Mouse (Mus musculus) spleen, postnatal 14 days (tissue): ENCODE results near the gene Rem1.
"Not testable (repeated sequence)": the region's sequence is repeated elsewhere in the genome, so short reads cannot be mapped to it uniquely, and the experiment has no call there.

ENCODE experiments used
- DNase-seq, 2 experiments: peaks; one replicate each; pipeline ENCODE4 v3.0.0; 2021 to 2022; ENCODE audit warnings: low spot score in 2 of 2

Rem1 gene

DNA sequence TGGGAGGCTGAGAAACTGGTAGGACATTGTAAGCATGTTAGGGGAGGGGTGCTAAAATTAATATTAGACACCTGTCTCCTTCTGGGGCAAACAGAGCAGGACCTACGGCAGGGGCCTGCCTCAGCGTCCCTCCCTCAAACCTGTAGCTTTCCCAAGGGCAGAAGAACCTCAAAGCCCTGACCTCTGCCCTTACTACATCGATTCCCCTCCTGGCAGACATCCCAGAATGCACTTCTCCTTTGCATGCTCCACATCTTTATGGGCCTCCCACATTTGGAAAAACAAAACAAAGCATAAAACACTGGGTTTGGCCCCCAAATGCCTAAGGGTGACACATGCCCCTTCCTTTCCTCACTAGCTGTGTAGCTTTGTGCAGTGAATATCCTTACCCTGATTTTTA lies 2.5 kb downstream of the Rem1 start:
- no peak for DNase-seq

DNA sequence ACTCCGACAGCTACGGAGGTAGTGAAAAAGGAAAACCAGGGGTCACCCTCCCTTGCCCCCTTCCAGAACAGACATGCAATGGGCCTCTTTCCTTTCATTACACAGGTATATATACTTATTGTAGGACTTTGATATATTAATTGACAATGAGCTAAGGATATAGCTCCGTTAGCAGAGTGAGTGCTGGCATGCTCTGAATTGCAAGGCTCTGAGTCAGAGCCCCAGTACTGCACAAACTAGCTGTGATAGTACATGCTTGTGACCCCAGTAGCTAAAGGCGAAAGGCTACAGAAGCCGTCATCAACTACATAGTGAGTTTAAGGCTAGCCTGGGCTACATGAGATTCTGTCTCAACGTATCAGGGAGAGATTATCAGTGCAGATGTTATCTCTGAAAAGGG lies 3.2 kb downstream of the Rem1 start:
- no peak for DNase-seq

DNA sequence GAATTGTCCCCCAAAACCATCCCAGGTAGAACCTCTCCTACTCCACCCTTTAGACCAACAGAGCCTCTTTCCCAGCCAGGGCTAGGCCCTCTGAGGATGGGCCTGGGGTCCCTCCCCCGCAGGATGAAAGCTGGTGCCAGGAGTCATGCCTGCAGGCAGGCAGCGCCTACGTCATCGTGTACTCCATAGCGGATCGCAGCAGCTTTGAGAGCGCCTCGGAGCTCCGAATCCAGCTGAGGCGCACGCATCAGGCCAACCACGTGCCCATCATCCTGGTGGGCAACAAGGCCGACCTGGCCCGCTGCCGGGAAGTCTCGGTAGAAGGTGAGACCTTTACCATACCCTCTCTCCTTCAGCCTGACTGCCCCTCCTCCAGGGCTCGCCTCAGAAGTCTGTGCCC lies 6.6 kb downstream of the Rem1 start:
- DNase-seq, result no peak

DNA sequence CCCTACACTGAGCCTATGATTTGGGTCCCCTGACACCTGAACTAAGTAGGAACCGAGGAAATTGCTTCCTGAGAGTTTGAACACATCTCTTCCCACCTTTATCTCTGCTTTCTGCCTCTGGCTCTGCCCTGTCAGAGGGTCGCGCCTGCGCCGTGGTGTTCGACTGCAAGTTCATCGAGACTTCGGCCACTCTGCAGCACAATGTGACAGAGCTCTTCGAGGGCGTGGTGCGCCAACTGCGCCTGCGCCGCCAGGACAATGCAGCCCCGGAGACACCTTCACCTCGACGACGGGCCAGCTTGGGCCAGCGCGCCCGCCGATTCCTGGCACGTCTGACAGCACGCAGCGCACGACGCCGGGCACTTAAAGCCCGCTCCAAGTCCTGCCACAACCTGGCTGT lies 7.6 kb downstream of the Rem1 start:
- no peak for DNase-seq

DNA sequence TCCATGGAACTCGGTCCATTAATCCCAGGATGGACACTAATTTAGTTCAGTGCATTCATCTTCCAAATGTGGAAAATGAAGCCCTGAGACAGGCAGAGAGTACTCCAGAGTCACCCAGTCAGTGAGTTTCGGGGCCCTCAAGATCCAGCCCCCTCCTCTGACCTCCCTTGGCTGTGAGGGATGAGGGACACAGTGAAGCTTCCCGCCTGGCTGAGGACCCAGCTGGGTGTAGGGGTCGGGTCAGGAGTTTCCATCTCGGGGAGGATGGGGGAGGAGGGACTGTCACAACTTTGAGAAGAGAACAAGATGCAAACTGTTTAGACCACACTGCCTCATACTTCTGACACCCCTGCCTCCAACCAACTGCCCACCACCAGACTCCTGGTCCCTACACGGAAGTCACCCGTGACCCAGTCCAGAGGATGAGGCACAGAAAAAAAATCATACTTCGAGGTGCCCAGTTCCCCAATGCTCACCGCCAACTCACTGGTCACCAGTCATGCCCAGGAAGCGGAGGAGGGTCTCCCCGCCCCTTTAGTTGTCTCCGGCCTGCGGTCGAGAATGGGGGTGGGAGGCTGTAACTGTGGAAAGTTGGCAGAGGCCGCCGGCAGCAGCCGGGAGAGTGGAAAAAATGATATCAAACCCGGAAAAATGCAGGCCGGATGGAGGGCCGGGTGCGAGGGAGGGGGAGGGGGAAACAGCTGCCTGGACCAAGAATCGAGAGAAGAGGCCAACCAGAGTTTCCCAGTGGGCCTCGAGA lies 9.7 kb downstream of the Rem1 start:
- DNase-seq, result no peak

DNA sequence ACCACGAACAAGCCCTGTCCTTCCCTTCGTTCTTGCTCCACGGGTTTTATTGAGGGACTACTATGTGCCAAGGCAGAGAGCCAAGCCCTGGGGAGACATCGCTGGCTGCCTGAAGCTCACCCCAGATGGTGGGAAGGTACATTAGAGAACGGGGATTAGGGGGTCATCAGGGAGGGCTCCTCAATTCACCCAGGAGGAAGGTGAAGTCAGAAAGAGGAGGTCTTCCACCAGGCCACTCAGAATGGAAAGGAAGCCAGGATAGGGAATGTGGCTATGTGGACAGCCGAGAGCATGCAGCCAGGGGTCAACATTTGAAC lies 10.2 kb downstream of the Rem1 start:
- DNase-seq, result no peak

DNA sequence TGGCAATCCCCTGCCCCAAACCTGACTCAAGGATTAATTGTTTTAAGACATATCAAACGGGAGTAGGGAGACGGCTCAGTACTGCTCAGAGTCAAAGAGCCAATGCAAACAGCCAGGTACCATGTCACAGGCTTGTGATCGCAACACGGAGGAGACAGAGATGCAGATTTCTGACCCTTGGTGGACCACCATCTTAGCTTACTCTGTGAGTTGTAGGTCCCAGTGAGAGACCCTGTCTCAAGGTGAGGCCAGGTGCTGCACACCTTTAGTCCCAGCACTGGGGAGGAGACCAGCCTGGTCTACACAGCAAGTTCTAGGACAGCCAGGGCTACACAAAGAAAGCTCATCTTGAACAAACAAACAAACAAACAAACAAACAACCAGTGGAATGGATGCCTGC lies 10.6 kb downstream of the Rem1 start:
- no peak for DNase-seq

DNA sequence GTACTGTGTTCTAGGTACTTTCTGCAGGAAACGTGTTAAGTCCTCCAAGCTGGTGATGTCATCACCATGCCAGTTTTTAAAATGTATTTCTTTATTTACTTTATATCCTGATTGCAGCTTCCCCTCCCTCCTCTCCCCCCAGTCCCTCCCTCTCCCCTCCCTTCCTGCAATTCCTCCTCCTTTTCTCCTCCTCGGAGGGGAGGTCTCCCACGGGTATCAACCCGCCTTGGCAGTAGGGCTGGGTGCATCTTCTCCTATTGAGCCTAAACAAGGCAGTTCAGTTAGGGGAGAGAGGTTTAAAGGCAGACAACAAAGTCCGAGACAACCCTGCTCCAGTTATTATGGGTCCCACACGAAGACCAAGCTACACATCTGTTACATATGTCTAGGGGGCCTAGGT lies 12.1 kb downstream of the Rem1 start:
- no peak for DNase-seq

DNA sequence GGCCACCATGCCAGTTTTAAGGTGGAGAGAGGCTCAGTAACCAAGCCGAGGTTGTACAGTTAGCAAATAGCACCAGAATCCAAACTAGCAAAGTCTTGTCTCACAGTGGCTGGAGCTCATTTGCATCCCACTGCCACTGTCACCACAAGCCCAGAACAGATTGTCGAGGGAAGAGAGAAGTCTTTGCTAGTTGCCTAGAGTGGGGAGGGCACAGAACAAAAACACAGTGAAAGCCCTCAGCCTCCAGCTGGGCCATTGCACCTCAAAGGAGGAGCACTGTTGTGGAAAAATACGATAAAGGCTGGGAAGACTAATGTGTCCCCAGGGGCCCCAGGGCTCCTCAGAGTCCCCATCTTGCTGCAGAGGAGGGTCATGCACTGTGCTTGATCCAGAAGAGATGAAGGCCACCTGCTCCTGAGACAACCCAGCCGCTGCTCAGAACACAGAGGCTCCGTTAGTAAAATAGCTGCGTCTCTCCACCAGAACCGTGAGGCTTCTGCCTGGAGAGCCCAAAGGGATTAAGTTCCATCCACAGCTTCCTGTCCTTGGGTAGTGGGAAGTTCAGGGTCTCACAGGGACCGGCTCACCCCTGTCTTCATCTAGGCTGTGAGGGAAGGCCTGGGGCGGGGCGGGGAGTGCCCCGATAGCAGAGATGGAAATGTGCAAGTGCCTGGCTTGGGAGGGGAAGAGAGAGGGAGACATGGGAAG lies 12.8 kb downstream of the Rem1 start:
- DNase-seq, result no peak

DNA sequence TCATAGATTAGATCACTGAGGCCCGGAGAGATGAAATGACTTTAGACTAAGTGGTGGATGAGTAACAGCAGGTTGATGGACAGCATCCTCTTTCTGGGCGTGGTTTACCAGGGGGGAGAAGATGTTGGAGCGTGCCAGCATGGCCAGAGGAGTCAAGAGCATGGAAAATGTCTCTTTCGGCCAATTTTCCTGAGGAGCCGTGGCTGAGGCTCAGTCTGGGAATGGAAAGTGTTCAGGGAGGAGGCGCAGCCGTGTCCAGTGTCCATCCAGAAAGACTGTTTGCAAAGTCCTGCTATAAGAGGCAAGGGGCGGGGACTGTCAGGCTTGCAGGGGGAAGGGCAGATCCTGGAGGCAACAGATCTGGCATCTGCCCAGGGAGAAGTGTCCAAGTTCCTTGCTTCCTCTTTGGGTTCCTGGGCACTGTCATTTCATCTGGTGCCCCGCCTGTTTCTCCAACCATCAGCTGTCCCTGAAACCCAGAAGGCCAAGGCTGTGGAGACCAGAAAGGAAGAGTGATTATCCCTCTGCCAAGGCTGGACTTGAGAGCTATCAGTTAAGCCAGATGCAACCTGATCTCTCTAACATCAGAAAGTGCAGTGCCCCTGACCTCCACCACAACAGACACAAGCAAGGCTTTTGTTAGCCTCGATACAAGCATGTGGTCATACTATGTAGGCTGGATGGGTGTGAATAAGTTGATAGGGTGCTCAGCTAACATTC lies 26.3 kb downstream of the Rem1 start:
- no peak for DNase-seq

DNA sequence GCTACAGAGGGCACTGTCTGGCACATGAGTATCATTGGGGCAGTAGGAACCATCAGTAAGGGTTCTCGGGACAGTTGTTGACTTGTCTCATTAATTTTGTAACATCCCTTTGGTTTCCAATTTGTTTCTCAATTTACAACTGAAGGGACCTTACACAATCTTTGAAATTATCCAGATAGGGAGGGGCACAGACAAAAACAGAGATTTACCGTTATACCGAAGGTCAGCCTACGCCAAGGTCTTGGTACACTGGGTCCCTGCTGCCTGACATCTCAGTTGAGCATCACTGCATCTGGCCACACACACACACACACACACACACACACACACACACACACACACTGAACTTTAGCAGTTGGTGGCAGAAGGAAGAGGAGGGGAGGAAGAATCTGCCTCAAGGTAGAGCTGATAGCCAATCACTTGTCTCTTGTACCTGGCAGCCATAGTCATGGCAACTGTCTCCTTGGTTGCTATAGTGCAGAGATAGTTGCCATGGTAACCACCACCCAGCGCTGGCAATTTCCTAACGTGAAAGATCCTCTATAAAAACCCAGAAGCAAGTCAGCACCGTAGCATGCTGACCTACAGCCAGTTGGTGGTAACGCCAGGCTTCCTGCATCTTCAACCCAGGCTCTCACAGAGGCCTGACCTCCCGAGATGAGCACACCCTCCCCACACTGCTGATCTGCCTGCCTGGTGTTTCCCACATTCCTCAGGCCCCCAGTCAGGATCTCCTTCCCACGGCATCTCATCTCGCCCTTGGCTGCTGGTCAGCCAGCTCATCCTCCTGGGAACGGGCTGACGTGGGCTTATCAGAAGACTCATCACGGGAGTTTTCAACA lies 27.3 kb downstream of the Rem1 start:
- no peak for DNase-seq

DNA sequence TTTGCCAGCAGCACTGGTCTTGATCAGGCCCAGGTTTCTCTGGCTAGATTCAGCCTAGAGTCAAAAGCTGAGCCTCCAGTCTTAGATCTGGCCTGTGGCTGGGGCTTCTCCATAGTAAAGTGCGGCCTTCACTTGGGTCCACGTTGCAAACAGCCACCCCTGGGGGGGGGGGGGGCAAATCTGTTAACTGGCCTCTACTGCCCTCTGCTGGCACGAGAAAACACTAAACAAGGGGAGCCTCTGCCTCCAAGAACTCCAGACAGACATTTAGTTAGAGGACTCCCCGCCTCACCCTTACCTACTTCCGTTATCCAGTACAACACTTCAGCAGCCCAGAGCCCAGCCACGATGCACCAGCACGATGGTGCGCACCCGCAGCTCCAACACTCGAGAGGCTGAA lies 30.6 kb downstream of the Rem1 start:
- DNase-seq, result no peak

DNA sequence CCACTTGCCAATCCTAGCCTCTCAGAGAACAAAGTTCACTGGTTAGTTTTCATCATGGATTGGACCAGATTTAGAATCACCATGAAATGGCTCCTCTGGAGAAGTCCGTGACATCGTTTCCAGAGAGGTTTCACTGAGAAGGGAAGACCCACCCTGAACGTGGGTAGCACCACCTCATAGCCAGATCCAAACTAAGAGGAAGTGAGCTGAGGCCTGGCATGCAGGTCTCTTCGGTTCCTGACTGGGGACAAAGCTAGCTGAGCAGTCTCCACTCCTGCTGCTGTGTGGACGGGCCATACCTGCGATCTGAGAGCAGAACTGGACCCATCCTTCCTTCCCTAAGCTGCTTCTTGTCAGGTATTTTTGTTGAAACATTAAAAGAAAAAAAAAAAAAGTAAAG lies 34.4 kb downstream of the Rem1 start:
- no peak for DNase-seq

DNA sequence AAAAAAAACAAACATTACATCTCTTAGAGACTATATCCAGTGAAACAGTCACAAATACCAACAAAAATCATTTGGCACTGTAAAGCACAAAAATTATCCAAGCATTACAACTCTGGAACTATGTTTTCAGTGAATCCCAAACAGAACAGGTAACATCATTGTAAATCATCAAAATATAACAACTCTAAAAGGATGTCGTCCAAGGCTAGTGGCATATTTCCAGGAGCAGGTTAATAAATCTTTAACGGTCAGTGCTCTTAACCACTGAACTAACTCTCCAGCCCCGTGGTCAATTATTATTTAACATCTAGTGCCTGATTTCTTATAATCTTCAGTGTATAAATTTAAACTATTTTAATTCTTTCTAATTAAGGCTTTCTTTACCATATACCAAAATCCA lies 39.4 kb downstream of the Rem1 start:
- DNase-seq, result not testable (repeated sequence)

DNA sequence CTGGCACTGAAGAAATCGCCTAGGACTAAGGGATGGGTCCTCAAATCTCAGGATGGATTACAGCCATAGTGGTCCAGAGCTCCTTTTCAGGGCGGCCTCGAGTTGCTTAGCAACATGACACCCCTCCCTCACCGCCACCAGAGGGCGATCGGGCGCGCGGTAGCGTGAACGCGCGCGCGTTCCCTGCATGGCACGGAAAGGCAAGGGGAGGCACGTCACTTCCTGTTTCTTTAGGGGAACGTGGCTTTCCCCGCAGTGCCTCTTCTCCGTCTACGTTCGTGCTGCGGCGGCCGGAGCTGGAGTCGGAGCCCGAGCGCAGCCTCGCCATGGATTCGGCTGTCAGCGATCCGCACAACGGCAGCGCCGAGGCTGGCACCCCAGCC lies 42.5 kb downstream of the Rem1 start, which contains the start of gene H13:
Gene H13 (plus strand): TSS at position 206 of the 383 bp plus-strand sequence.
- peak; percentile 71 to 85 for DNase-seq

DNA sequence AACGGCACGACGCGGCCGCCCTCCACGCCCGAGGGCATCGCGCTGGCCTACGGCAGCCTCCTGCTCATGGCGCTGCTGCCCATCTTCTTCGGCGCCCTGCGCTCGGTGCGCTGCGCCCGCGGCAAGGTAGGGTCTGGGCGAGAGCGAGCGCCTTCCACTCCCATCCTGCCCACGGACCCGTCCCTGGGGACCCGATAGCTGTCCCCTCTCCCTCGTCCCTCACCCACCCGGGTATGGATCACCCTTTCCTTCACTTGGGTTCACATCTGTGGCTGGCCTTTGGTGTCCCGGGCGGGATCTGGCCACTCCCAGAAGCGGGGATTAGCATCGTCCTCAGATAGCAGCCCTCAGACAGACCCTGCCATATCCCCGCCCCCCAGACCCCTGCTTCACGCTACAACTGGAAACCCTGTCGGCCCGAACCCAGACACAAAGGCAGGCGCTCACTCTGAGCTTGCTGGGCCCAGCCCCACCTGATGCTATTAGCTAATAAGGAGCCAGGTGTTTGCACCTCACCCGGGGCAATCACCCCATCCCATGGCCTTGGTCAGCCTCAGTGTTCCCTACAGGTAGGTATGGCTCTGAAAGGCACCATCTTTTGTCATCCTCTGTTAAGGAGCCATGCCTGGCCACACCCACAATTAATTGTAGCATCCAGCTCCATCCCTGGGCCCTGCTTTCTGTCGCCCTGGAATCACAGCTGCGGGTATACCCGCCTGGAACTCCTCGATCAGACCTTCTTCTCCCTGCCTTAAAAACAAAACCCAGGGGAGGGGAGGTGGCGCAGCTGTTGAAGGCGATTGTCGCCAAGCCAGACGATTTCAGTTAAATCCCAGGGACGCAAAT lies 43.1 kb downstream of the Rem1 start:
- no peak for DNase-seq

DNA sequence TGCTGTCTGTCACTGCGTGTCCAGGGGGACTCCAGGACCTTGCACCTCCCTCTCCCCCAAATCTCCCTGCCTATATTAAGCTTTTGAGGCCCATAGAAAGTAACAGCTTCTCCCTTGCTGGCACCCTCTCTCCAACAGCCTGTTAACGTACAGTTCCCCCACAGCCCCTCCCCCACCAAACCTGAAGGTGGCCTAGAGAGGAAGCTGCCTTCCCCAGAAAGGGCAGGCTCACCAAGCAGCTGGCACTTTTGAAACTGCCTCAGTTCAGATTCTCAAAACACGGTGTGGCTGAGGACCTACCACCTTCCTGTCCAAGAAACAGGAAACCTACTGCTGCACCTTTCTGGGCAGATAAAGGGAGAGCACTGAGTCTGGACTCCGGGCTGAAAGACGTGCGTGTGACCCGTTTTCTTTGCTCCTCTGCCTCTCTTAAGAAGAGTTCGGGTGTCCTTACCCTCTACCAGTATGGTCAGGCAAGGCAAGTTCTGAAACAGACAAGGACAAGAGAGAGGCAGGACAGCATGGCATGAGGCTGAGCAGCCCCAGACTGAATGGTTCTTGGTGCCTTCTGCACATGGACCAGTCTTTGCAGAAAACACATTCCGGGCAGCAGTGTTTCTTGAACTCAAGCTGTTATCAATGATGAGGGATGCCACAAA lies 44.4 kb downstream of the Rem1 start:
- peak; percentile 45 to 55 for DNase-seq

DNA sequence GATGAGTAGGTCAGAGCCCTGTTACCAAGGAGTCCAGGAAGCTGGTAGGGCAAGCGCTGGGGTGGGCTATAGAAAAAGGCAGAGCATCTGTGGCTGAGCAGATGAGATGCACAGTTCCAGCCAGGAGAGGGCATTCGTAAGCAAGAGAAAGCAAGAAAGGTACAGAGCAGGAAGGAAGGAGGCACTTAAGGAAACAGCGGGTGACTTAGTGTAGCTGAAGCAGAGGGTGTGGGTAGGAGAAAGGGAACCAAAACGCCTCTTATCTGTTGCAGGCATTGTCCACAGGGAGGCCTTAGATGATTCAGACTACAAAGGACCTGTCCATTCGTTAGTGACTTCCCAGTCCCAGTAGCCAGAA lies 44.9 kb downstream of the Rem1 start:
- DNase-seq, result peak in 1 of 2 experiments; percentile 36

DNA sequence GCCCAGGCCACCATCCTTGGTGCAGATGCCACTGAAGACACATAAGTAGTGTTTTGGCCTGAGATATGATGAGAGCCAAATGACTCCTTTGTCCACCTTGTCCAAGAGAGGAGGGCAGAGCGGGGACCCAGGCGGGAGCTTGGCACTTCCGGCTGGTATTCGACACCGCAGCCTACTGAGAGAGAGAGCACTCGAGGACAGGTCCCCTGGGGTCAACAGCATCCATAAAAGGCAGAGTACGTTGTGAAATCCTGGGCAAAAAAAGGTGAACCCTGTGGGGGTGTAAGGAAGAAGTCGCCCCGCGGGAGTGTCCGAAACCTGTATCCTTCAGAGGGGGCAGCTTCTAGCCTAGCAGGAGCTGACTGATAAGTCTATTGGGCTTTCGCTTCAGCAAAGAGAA lies 45.4 kb downstream of the Rem1 start:
- no peak for DNase-seq

DNA sequence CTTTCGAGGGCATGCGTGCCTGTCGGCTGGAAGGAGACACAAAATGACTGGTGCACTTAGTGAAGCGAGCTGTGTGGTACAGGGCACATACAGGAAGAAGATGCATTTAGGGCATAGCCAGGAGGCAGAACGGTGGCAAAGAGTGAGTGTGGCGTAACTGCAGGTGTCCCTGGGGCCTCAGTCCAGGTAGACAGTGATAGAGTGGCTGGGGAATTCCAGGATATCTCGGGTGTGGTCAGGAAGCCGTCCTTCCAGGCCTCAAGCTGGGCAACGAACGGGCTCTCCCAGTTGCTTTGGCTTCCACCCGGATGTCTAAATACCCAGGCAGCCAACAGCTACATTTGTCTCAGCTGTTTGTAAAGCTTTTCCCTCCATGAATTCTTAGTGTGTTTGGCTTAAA lies 47.4 kb downstream of the Rem1 start:
- DNase-seq, result no peak
